Mouse (Mus musculus) CH12.LX (cell line): ENCODE measurements around the gene Erbb2. TPM values are rescaled to one million over a fixed set of nuclear protein-coding genes. Genes with fewer than 3 reads are reported as not detected.

Source experiments
- DNase-seq: peaks from one replicate; pipeline ENCODE4 v3.0.0-alpha.2; 2013; ENCODE audit errors: extremely low read depth
- H3K27ac ChIP-seq: 2 replicates; pipeline ENCODE4 v1.5.1; 2012; ENCODE audit warnings: low read depth, mild to moderate bottlenecking, control low read depth, moderate library complexity; ENCODE audit not compliant: insufficient read depth
- H3K27me3 ChIP-seq: replicated peaks from 2 replicates; pipeline ENCODE3; 2012; ENCODE audit warnings: inconsistent platforms
- H3K36me3 ChIP-seq, 2 experiments: replicated peaks in 1 of 2; 2 replicates each; pipeline versions ENCODE3 to v1.6.1; 2012; ENCODE audit warnings: inconsistent platforms in 1 of 2, low read length in 1 of 2, mild to moderate bottlenecking in 1 of 2, mixed read lengths in 1 of 2, moderate library complexity in 1 of 2; ENCODE audit not compliant: control insufficient read depth in 1 of 2, insufficient read depth in 1 of 2
- H3K4me1 ChIP-seq, 2 experiments: 2 replicates each; pipeline ENCODE4 v1.6.1; 2012; ENCODE audit warnings: inconsistent platforms in 1 of 2, moderate library complexity in 1 of 2; ENCODE audit not compliant: insufficient read depth in 2 of 2, control insufficient read depth in 1 of 2
- H3K4me2 ChIP-seq: 2 replicates; pipeline ENCODE4 v1.6.1; 2012; ENCODE audit warnings: low read depth, mild to moderate bottlenecking, control low read depth; ENCODE audit not compliant: poor library complexity, insufficient read depth, severe bottlenecking
- H3K4me3 ChIP-seq, 3 experiments: fragments of 150-350 bp in 1 of 3; sonication (generic) in 1 of 3; replicated peaks in 1 of 3; 2 replicates each; pipeline versions ENCODE3 to v1.5.1; 2011 to 2012; ENCODE audit warnings: low read depth in 2 of 3, low read length in 2 of 3, mild to moderate bottlenecking in 2 of 3, moderate library complexity in 2 of 3, control low read depth in 1 of 3, improper control_type of control experiment in 1 of 3, inconsistent platforms in 1 of 3, mixed read lengths in 1 of 3; ENCODE audit not compliant: poor library complexity in 1 of 3
- H3K79me2 ChIP-seq: replicated peaks from 2 replicates; pipeline ENCODE4 v1.6.1; 2012; ENCODE audit warnings: mild to moderate bottlenecking, moderate library complexity; ENCODE audit not compliant: control insufficient read depth, poor library complexity, insufficient read depth, severe bottlenecking; ENCODE audit errors: extremely low read depth
- H3K9ac ChIP-seq: 2 replicates; pipeline ENCODE4 v1.6.1; 2012; ENCODE audit warnings: low read depth, mild to moderate bottlenecking, control low read depth, moderate library complexity; ENCODE audit not compliant: insufficient read depth
- H3K9me3 ChIP-seq: replicated peaks from 2 replicates; pipeline ENCODE3; 2012; ENCODE audit warnings: low read length, inconsistent platforms, mixed read lengths
- CHD1 ChIP-seq: IDR thresholded peaks from 2 replicates; pipeline ENCODE4 v1.6.1; 2012; ENCODE audit warnings: low read depth, low read length, improper control_type of control experiment, inconsistent platforms
- CHD2 ChIP-seq: IDR thresholded peaks from 2 replicates; pipeline ENCODE4 v1.6.1; 2011; ENCODE audit warnings: low read length, improper control_type of control experiment
- CTCF ChIP-seq, 2 experiments: IDR thresholded peaks in 1 of 2; conservative IDR thresholded peaks in 1 of 2; 2 replicates each; pipeline ENCODE4 v1.5.1; 2011 to 2012; ENCODE audit warnings: low read depth in 2 of 2, low read length in 2 of 2, improper control_type of control experiment in 1 of 2, inconsistent platforms in 1 of 2, mild to moderate bottlenecking in 1 of 2, moderate library complexity in 1 of 2
- E2F4 ChIP-seq: IDR thresholded peaks from 2 replicates; pipeline ENCODE4 v1.6.1; 2011; ENCODE audit warnings: low read depth, low read length, improper control_type of control experiment; ENCODE audit not compliant: insufficient replicate concordance
- ELF1 ChIP-seq: IDR thresholded peaks from 2 replicates; pipeline ENCODE4 v1.6.1; 2014; ENCODE audit warnings: low read depth, mild to moderate bottlenecking, inconsistent platforms, low read length, improper control_type of control experiment
- EP300 ChIP-seq: IDR thresholded peaks from 2 replicates; pipeline ENCODE4 v1.6.1; 2011; ENCODE audit warnings: low read length, improper control_type of control experiment
- ETS1 ChIP-seq: conservative IDR thresholded peaks from 2 replicates; pipeline ENCODE4 v1.6.1; 2012; ENCODE audit warnings: low read depth, mild to moderate bottlenecking, inconsistent platforms, low read length, improper control_type of control experiment, moderate library complexity
- GABPA ChIP-seq: IDR thresholded peaks from 2 replicates; pipeline ENCODE4 v1.6.1; 2012; ENCODE audit warnings: low read depth, low read length, improper control_type of control experiment, inconsistent platforms; ENCODE audit not compliant: insufficient replicate concordance
- HCFC1 ChIP-seq: IDR thresholded peaks from 2 replicates; pipeline ENCODE4 v1.6.1; 2012; ENCODE audit warnings: low read depth, mild to moderate bottlenecking, inconsistent platforms, low read length, improper control_type of control experiment
- JUND ChIP-seq: conservative IDR thresholded peaks from 2 replicates; pipeline ENCODE4 v1.6.1; 2011; ENCODE audit warnings: low read depth, low read length, improper control_type of control experiment
- MAFK ChIP-seq: IDR thresholded peaks from 2 replicates; pipeline ENCODE4 v1.6.1; 2011; ENCODE audit warnings: low read length, improper control_type of control experiment; ENCODE audit not compliant: insufficient replicate concordance
- MAX ChIP-seq: IDR thresholded peaks from 2 replicates; pipeline ENCODE4 v1.6.1; 2011; ENCODE audit warnings: low read length, improper control_type of control experiment
- MAZ ChIP-seq: IDR thresholded peaks from 2 replicates; pipeline ENCODE4 v1.6.1; 2012; ENCODE audit warnings: low read depth, mild to moderate bottlenecking, inconsistent platforms, low read length, improper control_type of control experiment, moderate library complexity
- MEF2A ChIP-seq: IDR thresholded peaks from 2 replicates; pipeline ENCODE4 v1.6.1; 2014; ENCODE audit warnings: low read depth, mild to moderate bottlenecking, inconsistent platforms, low read length, improper control_type of control experiment, borderline replicate concordance
- MXI1 ChIP-seq: IDR thresholded peaks from 2 replicates; pipeline ENCODE4 v1.6.1; 2011; ENCODE audit warnings: mild to moderate bottlenecking, low read depth, low read length, improper control_type of control experiment
- NELFE ChIP-seq: IDR thresholded peaks from 2 replicates; pipeline ENCODE4 v1.6.1; 2011; ENCODE audit warnings: low read depth, low read length, improper control_type of control experiment
- NRF1 ChIP-seq: IDR thresholded peaks from 2 replicates; pipeline ENCODE4 v1.6.1; 2014; ENCODE audit warnings: low read depth, mild to moderate bottlenecking, inconsistent platforms, low read length, improper control_type of control experiment, moderate library complexity
- PAX5 ChIP-seq: IDR thresholded peaks from 2 replicates; pipeline ENCODE4 v1.6.1; 2012; ENCODE audit warnings: low read length, inconsistent platforms, mixed read lengths
- POLR2AphosphoS2 ChIP-seq: IDR thresholded peaks from 2 replicates; pipeline ENCODE4 v1.6.1; 2011; ENCODE audit warnings: low read depth, low read length, improper control_type of control experiment
- RAD21 ChIP-seq: IDR thresholded peaks from 2 replicates; pipeline ENCODE4 v1.6.1; 2011; ENCODE audit warnings: low read depth, mild to moderate bottlenecking, low read length, improper control_type of control experiment, moderate library complexity
- RCOR1 ChIP-seq: conservative IDR thresholded peaks from 2 replicates; pipeline ENCODE4 v1.6.1; 2012; ENCODE audit warnings: low read depth, mild to moderate bottlenecking, inconsistent platforms, low read length, improper control_type of control experiment
- SIN3A ChIP-seq: IDR thresholded peaks from 2 replicates; pipeline ENCODE4 v1.6.1; 2012; ENCODE audit warnings: low read length, improper control_type of control experiment, inconsistent platforms
- SMC3 ChIP-seq: IDR thresholded peaks from 2 replicates; pipeline ENCODE4 v1.6.1; 2011; ENCODE audit warnings: low read depth, low read length, improper control_type of control experiment
- TCF12 ChIP-seq: IDR thresholded peaks from 2 replicates; pipeline ENCODE4 v1.6.1; 2014; ENCODE audit warnings: low read depth, mild to moderate bottlenecking, inconsistent platforms, low read length, improper control_type of control experiment
- UBTF ChIP-seq: IDR thresholded peaks from 2 replicates; pipeline ENCODE4 v1.6.1; 2012; ENCODE audit warnings: low read depth, mild to moderate bottlenecking, inconsistent platforms, low read length, improper control_type of control experiment, moderate library complexity
- USF1 ChIP-seq: IDR thresholded peaks from 2 replicates; pipeline ENCODE4 v1.6.1; 2014; ENCODE audit warnings: low read depth, mild to moderate bottlenecking, inconsistent platforms, low read length, improper control_type of control experiment
- USF2 ChIP-seq: conservative IDR thresholded peaks from 2 replicates; pipeline ENCODE4 v1.6.1; 2011; ENCODE audit warnings: low read depth, low read length, improper control_type of control experiment
- ZC3H11A ChIP-seq: IDR thresholded peaks from 2 replicates; pipeline ENCODE4 v1.6.1; 2012; ENCODE audit warnings: low read depth, mild to moderate bottlenecking, inconsistent platforms, low read length, improper control_type of control experiment
- ZKSCAN1 ChIP-seq: IDR thresholded peaks from 2 replicates; pipeline ENCODE4 v1.6.1; 2012; ENCODE audit warnings: low read depth, inconsistent platforms, low read length, improper control_type of control experiment, borderline replicate concordance
- ZMIZ1 ChIP-seq: IDR thresholded peaks from 2 replicates; pipeline ENCODE4 v1.6.1; 2012; ENCODE audit warnings: low read depth, mild to moderate bottlenecking, inconsistent platforms, low read length, improper control_type of control experiment
- dilution Hi-C: fragments of 300-500 bp; cut with MboI; formaldehyde crosslinking; loops from 2 replicates; pipeline ENCODE4 v1.14.3; 2020; ENCODE audit warnings: low sequenced_read_pairs; ENCODE audit not compliant: extremely low pct_unique_long_range_greater_than_20kb, extremely low pct_ligation_motif_present
- in situ Hi-C: fragments of 300-500 bp; cut with MboI; formaldehyde crosslinking; loops from 3 replicates; pipeline ENCODE4 v1.14.3; 2019; ENCODE audit warnings: low sequenced_read_pairs, low pct_ligation_motif_present, low pct_unique_long_range_greater_than_20kb, mixed read lengths
- polyA plus RNA-seq: library from polyadenylated mRNA; unstranded; fragments of >175 nt; gene quantifications from 2 replicates; pipeline ENCODE4 v1.2.1, GENCODE M21; 2012; ENCODE audit warnings: low read depth; ENCODE audit not compliant: insufficient read length
- total RNA-seq, 2 experiments: library from RNA; depleted of rRNA; stranded (reverse); fragments of 300-350 nt in 1 of 2; fragments of >200 nt in 1 of 2; gene quantifications; 2 replicates each; pipeline ENCODE4 v1.2.3; 2012 to 2014

The Erbb2 gene
- total and polyA plus RNA-seq, 3 experiments, result 0.06 to 0.17 TPM; not detected in 1

DNA sequence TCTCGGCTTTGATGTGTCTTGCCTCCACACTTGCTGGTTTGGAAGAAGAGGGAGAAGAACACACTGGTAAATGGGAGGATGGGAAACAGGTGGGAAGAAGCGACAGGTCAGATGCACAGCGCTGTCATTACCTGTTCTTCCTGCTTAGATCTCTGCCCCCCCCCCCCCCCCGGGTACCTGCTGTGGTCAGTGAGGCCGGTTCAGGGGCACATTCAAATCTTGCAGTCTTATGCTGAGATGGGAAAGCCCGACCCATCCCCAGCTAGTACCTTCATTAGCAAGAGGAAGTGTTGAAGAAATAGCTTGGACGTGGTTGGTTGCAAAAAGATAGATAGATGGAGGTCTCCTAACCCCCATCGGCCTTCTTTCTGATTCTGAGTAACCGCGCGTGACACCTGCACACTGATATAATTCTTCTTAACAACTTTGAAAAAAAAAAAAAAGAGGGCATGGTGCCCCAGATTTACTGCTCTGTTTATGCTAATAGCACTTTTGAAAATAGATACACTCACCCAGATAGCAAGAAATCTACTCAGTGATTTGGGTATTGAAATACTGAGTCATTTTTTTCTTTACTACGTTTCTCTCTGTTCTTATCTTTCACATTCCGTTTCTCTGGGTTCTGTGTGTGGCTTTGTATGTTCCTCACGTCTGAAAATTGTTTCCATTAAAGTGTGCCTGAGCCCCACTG, 64.9 kb downstream of the Erbb2 start (continued):
- TF ChIP-seq ETS1 (peak; percentile 95), RAD21 (peak; percentile 6), ZC3H11A (no peak), ZKSCAN1 (no peak), SIN3A (peak; percentile 95), PAX5 (no peak), ZMIZ1 (peak; percentile 80), NELFE (peak; percentile 62; the same call in 1 of the 2 replicates), CHD1 (no peak; the same call in 1 of the 2 replicates), MAFK (0 out of 2 replicates have a peak, but pooled peaks have one; percentile 43), EP300 (peak; percentile 97), SMC3 (peak; percentile 29; the same call in 1 of the 2 replicates), ELF1 (peak; percentile 80), CTCF (conservative IDR thresholded peaks at IDR 0.05 in 1 of 2, IDR thresholded peaks at IDR 0.05 in 1 of 2; ENCODE audit: low read depth in 2 of 2, low read length in 2 of 2) (no peak), MXI1 (peak; percentile 81)

- DNase-seq, result no peak
- H3K27me3 ChIP-seq, result no peaks in the 10 kb centered on the region
- H3K4me2 ChIP-seq, result peak overlapping the region; percentile 54
- no peak for TF ChIP-seq NRF1
- no peak; the same call in 1 of the 2 replicates for TF ChIP-seq HCFC1
- peak; percentile 50; the same call in 1 of the 2 replicates for TF ChIP-seq ELF1
- no peak for TF ChIP-seq MAZ
- 0 out of 2 replicates have a peak, but pooled peaks have one; percentile 2 for TF ChIP-seq JUND
- no peak for TF ChIP-seq UBTF
- no peak; the same call in none of the 2 replicates for TF ChIP-seq RAD21
- 0 out of 2 replicates have a peak, but pooled peaks have one; percentile 46 for TF ChIP-seq TCF12
- TF ChIP-seq SMC3, result 0 out of 2 replicates have a peak, but pooled peaks have one; percentile 13
- TF ChIP-seq PAX5, result no peak
- no peak for TF ChIP-seq ZC3H11A
- TF ChIP-seq POLR2AphosphoS2, result 0 out of 2 replicates have a peak, but pooled peaks have one; percentile 17
- no peak for TF ChIP-seq E2F4
- peak; percentile 92 for TF ChIP-seq USF1
- TF ChIP-seq NELFE, result no peak
- TF ChIP-seq GABPA, result no peak
- no peak for TF ChIP-seq CHD2
- TF ChIP-seq CTCF (conservative IDR thresholded peaks at IDR 0.05 in 1 of 2, IDR thresholded peaks at IDR 0.05 in 1 of 2; ENCODE audit: low read depth in 2 of 2, low read length in 2 of 2), result peak in 1 of 2 experiments; percentile 32; a peak in 1 of 4 replicates
- TF ChIP-seq RCOR1, result no peak; the same call in 1 of the 2 replicates
- TF ChIP-seq MXI1, result peak; percentile 86
- TF ChIP-seq SIN3A, result peak; percentile 73
- peak; percentile 72; the same call in 1 of the 2 replicates for TF ChIP-seq MEF2A
- peak; percentile 99 for TF ChIP-seq MAX
- peak; percentile 95 for TF ChIP-seq USF2
- TF ChIP-seq MAFK, result no peak
Observed at GRCm38 (mm10) chr11:98479026-98479939, 67.0 kb downstream of the Erbb2 start.

More at GRCm38 (mm10) chr11:98479026-98479939, 67.0 kb downstream of the Erbb2 start:
- Histone ChIP-seq H3K27ac (peak overlapping the region; percentile 86), H3K4me1 (peaks cover 26 to 59% of the 10 kb centered on the region in 2 experiments), H3K36me3 (peaks cover 13 to 40% of the 10 kb centered on the region in 2 experiments), H3K9ac (peak overlapping the region; percentile 10; the same call in 1 of the 2 replicates), H3K4me3 (no peak overlapping the region), H3K79me2 (peaks cover 19% of the 10 kb centered on the region), H3K9me3 (no peaks in the 10 kb centered on the region)
- in situ Hi-C loops, result loop anchor here (5.0 kb wide), 1 partner anchor 68 kb away; the partner anchor contains the start of gene Ikzf3
- dilution Hi-C loops, result no loop called here
